Mouse (Mus musculus) C2C12 (cell line): ENCODE results near the gene Bard1.

Experiments
- CTCF ChIP-seq: IDR thresholded peaks from one replicate; pipeline ENCODE4 v1.5.1; 2011; ENCODE audit not compliant: control insufficient read depth, insufficient read depth, insufficient read length
- MAX ChIP-seq: IDR thresholded peaks from one replicate; pipeline ENCODE4 v1.6.1; 2011; ENCODE audit warnings: mild to moderate bottlenecking, control low read depth
- USF1 ChIP-seq: IDR thresholded peaks from one replicate; pipeline ENCODE4 v1.6.1; 2011; ENCODE audit warnings: low read depth, mild to moderate bottlenecking, control low read depth, moderate library complexity

- TF ChIP-seq CTCF (no peak), USF1 (no peak), MAX (no peak)
These were observed 32.2 kb downstream of the Bard1 start for GRCm38 (mm10) chr1:71070771-71071170.
